Mouse (Mus musculus): ENCODE results near the gene Ip6k1.

DNA sequence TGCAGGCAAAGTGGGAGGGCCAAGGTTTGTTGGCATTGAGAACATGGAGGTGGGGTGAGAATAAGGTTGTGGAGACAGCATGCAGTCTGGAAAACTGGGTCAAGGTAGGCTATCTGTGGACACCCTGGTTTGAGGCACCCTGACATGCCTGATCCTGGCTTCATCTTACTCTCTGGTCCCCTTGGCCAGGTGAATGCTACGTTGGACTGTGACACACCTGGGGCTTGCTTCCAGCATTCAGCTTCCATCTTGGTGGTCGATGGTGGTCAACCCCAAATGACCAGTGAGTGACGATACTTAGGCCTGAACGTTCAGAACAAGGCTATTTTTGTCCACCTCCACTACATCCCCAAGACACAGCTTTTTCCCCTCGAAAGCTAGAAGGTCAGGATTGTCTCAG lies 6.3 kb upstream of the Ip6k1 start, which contains the start of gene Gm20662:
- TF ChIP-seq MAX (IDR thresholded peaks at IDR 0.05) (no peak), CTCF (IDR thresholded peaks at IDR 0.05; ENCODE audit: control insufficient read depth, insufficient read depth, insufficient read length) (no peak), USF1 (IDR thresholded peaks at IDR 0.05; ENCODE audit: low read depth) (no peak), MYOD1 (IDR thresholded peaks at IDR 0.05; ENCODE audit: control insufficient read depth, insufficient read length, low read depth) (no peak), CEBPB (IDR thresholded peaks at IDR 0.05; ENCODE audit: low read depth) (no peak), FOSL1 (IDR thresholded peaks at IDR 0.05; ENCODE audit: insufficient read depth, low read length, poor library complexity, severe bottlenecking) (no peak), MYOG (IDR thresholded peaks at IDR 0.05; ENCODE audit: control insufficient read depth, extremely low read depth, insufficient read length) (no peak)

Measured in C2C12 (cell line).